Mouse (Mus musculus): ENCODE results near the gene Tnrc6c.
A peak's percentile ranks its signal among the peaks of the same experiment; 100 is the strongest.

The Tnrc6c gene

DNA sequence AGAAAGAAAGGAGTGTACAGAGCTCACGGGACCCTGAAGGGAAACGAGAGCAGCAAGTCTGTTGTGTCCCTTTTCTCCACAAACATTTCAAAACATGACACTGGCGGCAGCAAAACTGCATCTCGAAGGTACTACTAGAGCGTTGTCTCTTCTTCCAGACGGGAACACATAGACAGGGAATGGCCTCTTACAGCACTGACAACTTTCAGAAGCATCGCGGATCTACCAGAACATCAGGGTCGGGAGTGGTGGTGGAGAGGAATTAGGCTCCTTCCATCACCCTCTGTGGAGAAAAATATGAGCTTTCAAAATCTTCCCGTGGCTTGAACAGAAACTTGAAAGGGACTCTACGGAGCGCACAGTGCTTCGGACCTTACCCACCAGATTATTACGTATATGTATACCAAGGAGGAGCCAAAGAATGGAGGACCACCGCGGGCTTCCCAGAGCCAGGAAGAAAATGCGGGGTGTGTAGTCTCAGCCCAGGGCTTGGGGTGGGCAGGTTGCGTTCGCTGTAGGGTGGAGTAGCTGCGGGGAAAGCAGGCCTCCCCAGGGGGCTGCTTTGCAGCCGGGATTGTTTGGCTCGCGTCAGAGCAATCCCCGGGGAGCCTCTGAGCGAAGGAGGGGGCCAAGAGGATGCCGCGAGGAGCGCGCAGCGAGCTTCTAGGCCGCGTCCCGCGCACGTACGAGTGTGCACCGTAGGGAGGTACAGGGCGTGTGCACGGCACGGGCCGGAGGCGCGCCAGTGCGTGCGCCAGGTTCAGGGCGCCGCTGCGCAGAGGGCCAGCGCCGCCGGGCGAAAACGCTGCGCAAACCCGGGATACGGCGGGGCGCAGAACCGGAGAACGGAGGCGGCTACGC lies at the start of gene Tnrc6c:
TSS of gene Tnrc6c (plus strand) at position 799 of the 861 bp plus-strand sequence.
- DNase-seq (ENCODE audit: low read depth), result no peak

- DNase-seq (ENCODE audit: low read depth), result no peak
Measured at GRCm38 (mm10) chr11:117606137-117606536, 48.0 kb upstream of the Tnrc6c start.

- DNase-seq (ENCODE audit: low read depth), result no peak
Measured at GRCm38 (mm10) chr11:117606605-117607203, 47.4 kb upstream of the Tnrc6c start.

- no peak for DNase-seq (ENCODE audit: low read depth)
Measured at GRCm38 (mm10) chr11:117608141-117608789, 45.8 kb upstream of the Tnrc6c start.

GRCm38 (mm10) chr11:117608976-117609375 lies 45.1 kb upstream of the Tnrc6c start:
- DNase-seq (ENCODE audit: low read depth), result no peak

DNA sequence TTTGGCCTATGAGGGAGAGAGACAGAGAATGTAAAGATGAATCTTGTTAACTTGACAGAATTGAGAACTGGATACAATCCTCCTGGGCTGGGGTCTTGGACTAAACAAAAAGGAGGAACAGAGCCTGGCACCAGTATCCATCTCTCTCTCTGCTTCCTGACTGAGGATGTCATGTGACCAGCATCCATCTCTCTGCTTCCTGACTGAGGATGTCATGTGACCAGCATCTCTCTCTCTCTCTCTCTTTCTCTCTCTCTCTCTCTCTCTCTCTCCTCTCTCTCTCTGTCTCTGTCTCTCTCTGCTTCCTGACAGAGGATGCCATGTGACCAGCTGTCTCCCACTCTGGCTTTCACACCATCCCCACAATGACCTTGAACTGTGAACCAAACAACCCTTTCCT lies 43.5 kb upstream of the Tnrc6c start:
- DNase-seq (ENCODE audit: low read depth), result no peak

DNA sequence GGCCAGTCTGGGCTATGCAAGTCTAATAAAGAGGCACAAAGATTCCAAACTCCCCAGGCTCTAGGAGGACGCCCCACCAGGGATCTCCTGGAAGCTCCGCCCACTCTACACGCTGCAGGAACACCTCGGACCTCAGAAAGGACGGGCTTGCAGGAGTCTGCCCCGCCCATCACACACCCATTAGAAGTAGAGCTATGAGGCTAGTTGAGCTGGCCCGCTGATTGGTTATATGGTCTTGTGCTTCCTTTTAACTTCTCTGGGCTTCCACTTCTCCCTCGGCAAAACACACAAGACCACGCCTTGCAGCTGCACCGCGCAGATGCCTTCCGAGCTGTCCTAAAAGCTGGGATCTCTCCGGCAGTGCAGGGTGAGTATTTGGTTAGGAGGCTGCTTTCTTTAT lies 43.0 kb upstream of the Tnrc6c start:
- peak; percentile 20 for DNase-seq (ENCODE audit: low read depth)

GRCm38 (mm10) chr11:117611860-117612259 lies 42.2 kb upstream of the Tnrc6c start:
- DNase-seq (ENCODE audit: low read depth), result no peak

DNA sequence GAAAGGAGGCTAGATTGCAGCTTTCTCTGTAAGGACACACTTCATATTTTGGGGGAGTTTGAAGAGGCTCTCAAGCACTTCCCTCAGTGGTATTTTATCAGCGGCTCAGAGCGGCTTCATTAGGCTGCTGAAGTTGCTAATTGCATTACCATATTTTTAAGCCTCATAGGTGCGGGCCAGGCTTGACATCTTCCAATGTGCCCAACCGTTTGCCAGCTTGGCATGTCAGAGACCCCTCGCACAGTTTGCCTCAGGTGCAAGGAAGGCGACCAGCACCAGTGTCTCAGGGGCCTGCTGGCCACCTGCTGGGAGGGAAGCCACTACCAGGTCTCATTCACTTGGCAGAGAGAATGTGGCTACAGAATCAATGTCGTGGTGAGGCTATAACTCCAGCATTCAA lies 41.2 kb upstream of the Tnrc6c start:
- DNase-seq (ENCODE audit: low read depth), result no peak

- no peak for DNase-seq (ENCODE audit: low read depth)
Measured at GRCm38 (mm10) chr11:117617368-117617908, 36.7 kb upstream of the Tnrc6c start.

DNA sequence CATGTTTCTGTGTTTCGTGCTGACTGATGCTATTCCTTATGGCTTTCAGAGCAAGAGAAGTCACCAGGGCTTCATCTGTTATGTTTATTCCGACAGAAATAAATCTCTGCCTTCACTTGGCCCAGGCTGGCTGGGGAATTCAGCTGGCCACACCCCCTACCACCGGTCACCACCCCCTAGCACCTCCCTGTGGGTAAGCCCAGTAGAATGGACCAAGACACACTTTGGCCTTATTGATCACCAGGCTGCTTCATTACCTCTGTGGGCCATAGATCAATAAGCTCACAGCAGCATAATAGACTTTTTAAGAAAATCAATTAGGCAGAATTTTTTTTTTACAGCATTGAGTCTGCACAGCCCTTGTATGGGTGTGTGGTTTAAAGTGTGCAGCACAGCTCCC lies 35.9 kb upstream of the Tnrc6c start:
- DNase-seq (ENCODE audit: low read depth), result no peak

GRCm38 (mm10) chr11:117618774-117619173 lies 35.3 kb upstream of the Tnrc6c start:
- DNase-seq (ENCODE audit: low read depth), result no peak

- DNase-seq (ENCODE audit: low read depth), result no peak
Measured at GRCm38 (mm10) chr11:117619581-117619980, 34.5 kb upstream of the Tnrc6c start.

DNA sequence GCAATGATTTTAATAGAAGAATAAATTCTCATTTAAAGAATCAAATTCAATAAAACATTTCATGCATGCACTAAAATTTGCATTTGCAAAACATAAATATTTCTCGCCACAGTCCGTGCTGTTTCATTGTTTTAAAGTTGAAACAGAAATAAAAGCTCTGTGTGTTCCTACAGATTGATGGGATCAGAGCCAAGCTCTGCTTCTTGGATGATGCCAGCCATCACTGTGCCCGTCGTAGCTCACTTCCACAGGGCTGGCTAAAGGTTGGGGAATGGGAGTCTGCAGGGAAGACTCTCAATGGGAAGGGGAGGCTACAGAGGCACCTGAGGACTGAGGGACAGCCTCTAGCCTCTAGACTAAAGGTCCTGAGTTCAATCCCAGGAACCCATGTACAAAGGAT lies 28.9 kb upstream of the Tnrc6c start:
- no peak for DNase-seq (ENCODE audit: low read depth)

DNA sequence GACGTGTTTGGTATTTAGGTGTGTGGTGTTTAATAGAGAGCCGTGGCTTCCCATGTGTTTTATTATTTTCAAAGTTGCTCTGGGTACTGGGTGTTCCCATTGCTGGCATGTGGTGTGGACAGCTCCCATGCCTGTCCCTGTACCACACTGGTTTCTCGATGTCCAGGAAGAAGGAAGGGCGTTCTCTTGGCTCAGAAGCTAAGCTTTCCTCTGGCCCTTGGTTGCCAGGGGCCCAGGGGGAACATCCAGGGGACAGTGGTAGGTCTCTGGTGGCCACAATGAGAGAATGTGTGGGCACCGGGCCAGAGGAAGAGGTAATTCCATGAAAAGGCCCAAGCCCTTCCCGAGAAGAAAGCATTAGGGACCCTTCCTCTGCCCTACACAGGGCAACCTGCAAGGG lies 27.5 kb upstream of the Tnrc6c start:
- no peak for DNase-seq (ENCODE audit: low read depth)

DNA sequence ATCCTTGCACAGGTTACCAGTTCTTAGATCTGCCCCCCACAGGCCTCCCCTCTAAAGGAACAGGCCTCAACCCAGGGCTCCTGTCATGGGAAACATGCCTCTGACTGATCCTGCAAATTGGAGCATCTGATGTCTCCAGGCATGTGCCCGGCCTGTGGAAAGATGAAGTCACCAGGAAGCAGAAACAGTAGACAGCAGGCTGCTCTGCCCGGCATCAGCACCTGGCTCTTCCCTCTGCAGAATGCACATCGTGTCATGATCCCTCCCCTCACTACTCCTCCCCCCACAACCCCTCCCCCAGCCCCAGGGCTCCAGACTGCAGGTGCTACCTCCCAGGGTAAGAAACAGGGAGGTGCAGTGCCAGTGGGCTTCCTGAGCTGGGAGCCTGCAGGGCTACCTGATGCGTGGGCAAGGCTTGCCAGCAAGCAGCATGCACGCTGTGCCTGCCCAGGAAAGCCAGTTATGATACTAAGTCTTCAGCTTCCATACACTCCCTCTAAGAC lies 27.0 kb upstream of the Tnrc6c start:
- DNase-seq (ENCODE audit: low read depth), result no peak

DNA sequence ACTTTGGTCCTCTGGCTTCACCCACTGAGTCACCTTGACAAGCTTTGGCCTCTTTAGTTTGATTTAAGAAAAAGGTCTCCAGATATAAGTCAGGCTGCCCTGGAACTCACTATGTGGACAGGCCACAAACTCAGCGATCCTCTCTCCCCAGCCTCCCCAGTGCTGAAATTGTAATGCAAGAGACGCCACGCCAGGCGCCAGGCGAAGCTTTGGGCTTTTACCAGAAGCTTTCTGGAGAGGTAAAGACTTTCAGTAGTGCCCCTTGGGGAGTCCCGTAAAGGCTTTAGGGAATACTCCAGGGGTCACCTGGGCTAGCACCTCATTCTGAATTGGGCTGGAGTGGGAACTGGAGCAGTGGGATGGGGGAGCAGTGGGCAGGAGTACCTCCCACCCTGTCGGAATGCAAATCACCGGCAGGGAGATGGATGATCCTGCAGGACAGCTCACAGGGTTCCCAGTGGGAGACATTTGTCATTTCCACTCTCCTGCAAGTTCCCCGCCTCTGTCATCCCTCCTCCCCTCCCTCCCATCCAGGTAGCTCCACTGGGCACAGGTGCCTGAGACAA lies 26.3 kb upstream of the Tnrc6c start:
- no peak for DNase-seq (ENCODE audit: low read depth)

- no peak for DNase-seq (ENCODE audit: low read depth)
Measured at GRCm38 (mm10) chr11:117628312-117628779, 25.7 kb upstream of the Tnrc6c start.

DNA sequence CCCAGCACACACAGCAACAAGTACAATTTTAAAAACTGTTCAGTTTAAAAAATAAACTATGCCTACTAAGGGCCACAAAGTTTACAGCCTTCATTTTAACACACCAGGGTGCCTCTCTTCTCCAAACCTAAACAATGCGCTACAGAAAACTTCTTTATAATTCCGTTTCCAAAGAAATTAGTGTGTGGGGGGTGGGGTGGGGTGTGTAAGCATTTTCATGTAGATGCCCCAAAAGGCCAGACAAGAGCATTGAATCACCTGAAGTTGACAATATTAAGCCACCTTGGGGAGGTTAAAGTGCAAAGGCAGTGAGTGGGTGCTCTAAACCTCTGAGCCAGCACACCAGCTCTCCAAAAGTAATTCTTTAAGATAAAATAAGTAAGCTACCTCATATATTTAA lies 24.2 kb upstream of the Tnrc6c start:
- no peak for DNase-seq (ENCODE audit: low read depth)

- no peak for DNase-seq (ENCODE audit: low read depth)
Measured at GRCm38 (mm10) chr11:117630868-117631565, 23.1 kb upstream of the Tnrc6c start.

DNA sequence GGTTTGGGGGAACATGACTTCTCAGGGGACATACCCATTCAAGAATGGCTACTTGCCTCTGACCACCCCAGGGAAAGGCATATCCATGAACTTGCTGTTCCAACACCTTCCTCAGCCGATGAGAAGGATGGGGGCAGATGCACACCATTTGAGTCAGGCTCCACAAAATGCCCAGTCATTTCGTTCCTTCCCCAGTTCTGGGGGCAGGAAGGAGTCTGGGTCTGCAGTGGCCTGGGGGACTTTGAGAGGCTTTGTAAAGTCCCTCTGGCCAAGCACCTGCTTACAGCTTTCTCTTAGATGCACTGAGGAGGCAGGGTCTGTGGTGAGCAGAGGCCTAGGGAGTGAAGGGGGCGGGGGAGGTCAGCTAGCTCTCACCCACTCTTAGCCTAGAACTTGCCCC lies 20.8 kb upstream of the Tnrc6c start:
- no peak for DNase-seq (ENCODE audit: low read depth)

GRCm38 (mm10) chr11:117638386-117638785 lies 15.7 kb upstream of the Tnrc6c start:
- DNase-seq (ENCODE audit: low read depth), result no peak
